Mouse (Mus musculus) hindbrain, embryonic 15.5 days (tissue): Measurements from ENCODE around the gene Cyp24a1. TPM values are rescaled to one million over a fixed set of nuclear protein-coding genes. Genes with fewer than 3 reads are reported as not detected.

Experiments used
- ATAC-seq: fragments of 200-750 bp; cut with Nextera tagmentation; 2 replicates; pipeline ENCODE4 v1.8.0; 2017; ENCODE audit warnings: low read depth, moderate number of reproducible peaks, moderate TSS enrichment; ENCODE audit not compliant: low FRiP score
- H3K27ac ChIP-seq: fragments of 300-500 bp; sonication (generic); replicated peaks from 2 replicates; pipeline ENCODE4 v1.5.1; 2015; ENCODE audit warnings: mild to moderate bottlenecking, inconsistent platforms
- H3K27me3 ChIP-seq: fragments of 300-500 bp; sonication (generic); 2 replicates; pipeline ENCODE4 v1.6.1; 2015; ENCODE audit warnings: control low read depth, inconsistent platforms
- H3K36me3 ChIP-seq: fragments of 300-500 bp; sonication (generic); 2 replicates; pipeline ENCODE4 v1.6.1; 2015; ENCODE audit warnings: control low read depth, inconsistent platforms
- H3K4me1 ChIP-seq: fragments of 300-500 bp; sonication (generic); replicated peaks from 2 replicates; pipeline ENCODE4 v1.6.1; 2015; ENCODE audit warnings: control low read depth, inconsistent platforms
- H3K4me2 ChIP-seq: fragments of 300-500 bp; sonication (generic); 2 replicates; pipeline ENCODE4 v1.6.1; 2015; ENCODE audit warnings: moderate library complexity, mild to moderate bottlenecking, inconsistent platforms
- H3K4me3 ChIP-seq: fragments of 300-500 bp; sonication (generic); 2 replicates; pipeline ENCODE4 v1.5.1; 2015; ENCODE audit warnings: mild to moderate bottlenecking, inconsistent platforms
- H3K9ac ChIP-seq: fragments of 300-500 bp; sonication (generic); 2 replicates; pipeline ENCODE4 v1.6.1; 2015; ENCODE audit warnings: inconsistent platforms
- H3K9me3 ChIP-seq: fragments of 300-500 bp; sonication (generic); 2 replicates; pipeline ENCODE4 v1.6.1; 2016; ENCODE audit warnings: control low read depth, inconsistent platforms
- WGBS: fragments of 180-500 bp; shearing (Covaris S2); methylation state at CpG from one replicate; pipeline ENCODE4 v1.1.7; 2015; 5-methylcytosine and 5-hydroxymethylcytosine counted together
- polyA plus RNA-seq: library from polyadenylated mRNA; unstranded; fragments of >200 nt; fragmentation: Nextera tagmentation; extraction: Ambion mirVana; gene quantifications from 2 replicates; pipeline ENCODE4 v1.2.1, GENCODE M21; 2015

Gene Cyp24a1
- polyA plus RNA-seq, 1 experiment from 2014 or later: 0.10 TPM

- no peak overlapping the region for H3K4me2 ChIP-seq
- H3K4me3 ChIP-seq: no peak overlapping the region
- ATAC-seq: peak; percentile 76
- peaks cover 29% of the 10 kb centered on the region for H3K36me3 ChIP-seq
- no peaks in the 10 kb centered on the region for H3K9me3 ChIP-seq
- H3K27ac ChIP-seq: no peak overlapping the region
- H3K9ac ChIP-seq: no peak overlapping the region
- no peaks in the 10 kb centered on the region for H3K27me3 ChIP-seq
- 6% methylated on average over 7 of the region's 7 CpGs for WGBS
- H3K4me1 ChIP-seq: no peaks in the 10 kb centered on the region
Observed at GRCm38 (mm10) chr2:170520321-170520971, 23.5 kb upstream of the Cyp24a1 start.

- H3K9me3 ChIP-seq: no peaks in the 10 kb centered on the region
- no peak overlapping the region for H3K4me2 ChIP-seq
- ATAC-seq: no peak
- peaks cover 20% of the 10 kb centered on the region for H3K36me3 ChIP-seq
- 93% methylated on average over 12 of the region's 12 CpGs for WGBS
- H3K27me3 ChIP-seq: no peaks in the 10 kb centered on the region
- H3K4me1 ChIP-seq: peaks cover 26% of the 10 kb centered on the region
- H3K27ac ChIP-seq: no peak overlapping the region
- H3K9ac ChIP-seq: no peak overlapping the region
- H3K4me3 ChIP-seq: no peak overlapping the region
Observed at GRCm38 (mm10) chr2:170513756-170514155, 16.8 kb upstream of the Cyp24a1 start.

- ATAC-seq: peak; percentile 73
- H3K27me3 ChIP-seq: 0 out of 2 replicates have a peak, but pooled peaks cover 5% of the 10 kb centered on the region
- no peaks in the 10 kb centered on the region for H3K9me3 ChIP-seq
- H3K4me2 ChIP-seq: peak overlapping the region; percentile 74
- H3K4me1 ChIP-seq: peaks cover 30% of the 10 kb centered on the region
- peak overlapping the region; percentile 94 for H3K27ac ChIP-seq
- 0 out of 2 replicates have a peak, but pooled peaks cover 5% of the 10 kb centered on the region for H3K36me3 ChIP-seq
- peak overlapping the region; percentile 85 for H3K9ac ChIP-seq
- H3K4me3 ChIP-seq: peak overlapping the region; percentile 88
- WGBS: under 1% methylated on average over 64 of the region's 69 CpGs
Observed at GRCm38 (mm10) chr2:170511073-170511891, 14.3 kb upstream of the Cyp24a1 start.

GRCm38 (mm10) chr2:170508821-170509220 is 11.9 kb upstream of the Cyp24a1 start:
- Histone ChIP-seq H3K4me2 (peak overlapping the region; percentile 50), H3K36me3 (no peaks in the 10 kb centered on the region), H3K9me3 (no peaks in the 10 kb centered on the region), H3K4me1 (peaks cover 29% of the 10 kb centered on the region), H3K27ac (no peak overlapping the region), H3K27me3 (0 out of 2 replicates have a peak, but pooled peaks cover 6% of the 10 kb centered on the region), H3K9ac (peak overlapping the region; percentile 12; the same call in 1 of the 2 replicates), H3K4me3 (peak overlapping the region; percentile 22)
- WGBS: 4% methylated on average over 12 of the region's 12 CpGs
- ATAC-seq: 0 out of 2 replicates have a peak, but pooled peaks have one; percentile 13

- no peak overlapping the region for H3K4me3 ChIP-seq
Observed at GRCm38 (mm10) chr2:170507734-170508133, 10.8 kb upstream of the Cyp24a1 start.

GRCm38 (mm10) chr2:170503983-170504382 is 7.0 kb upstream of the Cyp24a1 start:
- no peak for ATAC-seq
- Histone ChIP-seq H3K4me3 (no peak overlapping the region), H3K4me2 (no peak overlapping the region), H3K9ac (no peak overlapping the region), H3K27ac (no peak overlapping the region), H3K36me3 (no peaks in the 10 kb centered on the region), H3K27me3 (peaks cover 15% of the 10 kb centered on the region), H3K4me1 (peaks cover 6% of the 10 kb centered on the region), H3K9me3 (no peaks in the 10 kb centered on the region)
- WGBS: 45% methylated on average over 4 of the region's 4 CpGs

More at GRCm38 (mm10) chr2:170507734-170508133, 10.8 kb upstream of the Cyp24a1 start:
- no peaks in the 10 kb centered on the region for H3K36me3 ChIP-seq
- H3K4me2 ChIP-seq: no peak overlapping the region
- no peak overlapping the region for H3K9ac ChIP-seq
- 0 out of 2 replicates have a peak, but pooled peaks cover 6% of the 10 kb centered on the region for H3K27me3 ChIP-seq
- no peak overlapping the region for H3K27ac ChIP-seq
- WGBS: 9% methylated on average over 10 of the region's 10 CpGs
- H3K4me1 ChIP-seq: peaks cover 19% of the 10 kb centered on the region
- peak; percentile 63; the same call in 1 of the 2 replicates for ATAC-seq
- H3K9me3 ChIP-seq: no peaks in the 10 kb centered on the region

GRCm38 (mm10) chr2:170503343-170503742 is 6.4 kb upstream of the Cyp24a1 start:
- H3K9ac ChIP-seq: no peak overlapping the region
- no peak for ATAC-seq
- peaks cover 22% of the 10 kb centered on the region for H3K27me3 ChIP-seq
- WGBS: 66% methylated on average over 8 of the region's 8 CpGs
- no peaks in the 10 kb centered on the region for H3K9me3 ChIP-seq
- no peaks in the 10 kb centered on the region for H3K36me3 ChIP-seq
- H3K27ac ChIP-seq: no peak overlapping the region
- H3K4me3 ChIP-seq: no peak overlapping the region
- H3K4me1 ChIP-seq: 0 out of 2 replicates have a peak, but pooled peaks cover under 1% of the 10 kb centered on the region
- H3K4me2 ChIP-seq: no peak overlapping the region

GRCm38 (mm10) chr2:170498011-170498410 is 1.1 kb upstream of the Cyp24a1 start:
- Histone ChIP-seq H3K9ac (no peak overlapping the region), H3K4me1 (peaks cover 22% of the 10 kb centered on the region), H3K36me3 (no peaks in the 10 kb centered on the region), H3K4me3 (no peak overlapping the region), H3K27me3 (peaks cover 54% of the 10 kb centered on the region), H3K27ac (no peak overlapping the region), H3K9me3 (no peaks in the 10 kb centered on the region), H3K4me2 (no peak overlapping the region)
- ATAC-seq: no peak
- 24% methylated on average over 8 of the region's 8 CpGs for WGBS

GRCm38 (mm10) chr2:170496154-170496930 is 603 bp downstream of the Cyp24a1 start, which contains the start of gene Pfdn4:
Pfdn4 (plus strand) TSS chr2:170496428.
- 1% methylated on average over 46 of the region's 46 CpGs for WGBS
- H3K9ac ChIP-seq: 0 out of 2 replicates have a peak within 1 kb of the TSS, but pooled peaks have one; percentile 2

GRCm38 (mm10) chr2:170494784-170495710 is 1.9 kb downstream of the Cyp24a1 start:
- Histone ChIP-seq H3K36me3 (no peaks in the 10 kb centered on the region), H3K27ac (no peak overlapping the region), H3K9me3 (no peaks in the 10 kb centered on the region), H3K27me3 (peaks cover 61% of the 10 kb centered on the region), H3K9ac (no peak overlapping the region), H3K4me2 (no peak overlapping the region), H3K4me3 (no peak overlapping the region), H3K4me1 (peaks cover 22% of the 10 kb centered on the region)
- no peak for ATAC-seq
- 8% methylated on average over 31 of the region's 31 CpGs for WGBS

More at GRCm38 (mm10) chr2:170496154-170496930, 603 bp downstream of the Cyp24a1 start, which contains the start of gene Pfdn4:
- Histone ChIP-seq H3K4me3 (peak within 1 kb of the TSS; percentile 28), H3K27ac (no peak within 1 kb of the TSS), H3K4me1 (peaks cover 22% of the 10 kb centered on the region), H3K36me3 (no peaks in the 10 kb centered on the region), H3K27me3 (peaks cover 57% of the 10 kb centered on the region), H3K4me2 (peak within 1 kb of the TSS; percentile 57), H3K9me3 (no peaks in the 10 kb centered on the region)
- ATAC-seq: no peak
